Mouse (Mus musculus): ENCODE measurements around the gene Tgif1.

Gene Tgif1

DNA sequence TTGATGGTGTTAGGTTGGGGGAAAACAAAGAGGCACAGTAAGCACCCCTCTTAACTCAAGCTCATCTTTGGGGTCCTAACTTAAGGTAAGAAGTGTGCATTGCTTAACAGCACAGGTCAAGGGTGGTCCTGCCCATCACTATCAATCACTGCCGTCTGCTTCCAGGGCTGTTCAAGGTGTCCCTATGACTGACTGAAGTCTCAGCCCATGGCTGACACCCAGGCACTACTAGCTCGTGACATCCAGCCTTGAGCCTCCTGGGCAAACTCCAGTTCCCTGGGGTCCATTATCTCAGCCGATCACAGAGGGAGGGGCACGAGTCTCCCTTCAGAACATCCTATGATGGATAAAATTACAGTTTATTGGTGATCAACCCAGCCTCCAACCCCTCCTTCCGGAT is 12.7 kb upstream of the Tgif1 start:
- no peak for DNase-seq (ENCODE audit: low spot score in 2 of 2)

GRCm38 (mm10) chr17:70865060-70865604 is 11.8 kb upstream of the Tgif1 start:
- no peak for DNase-seq (ENCODE audit: low spot score in 2 of 2)

GRCm38 (mm10) chr17:70864645-70865044 is 11.3 kb upstream of the Tgif1 start:
- no peak for DNase-seq (ENCODE audit: low spot score in 2 of 2)

DNA sequence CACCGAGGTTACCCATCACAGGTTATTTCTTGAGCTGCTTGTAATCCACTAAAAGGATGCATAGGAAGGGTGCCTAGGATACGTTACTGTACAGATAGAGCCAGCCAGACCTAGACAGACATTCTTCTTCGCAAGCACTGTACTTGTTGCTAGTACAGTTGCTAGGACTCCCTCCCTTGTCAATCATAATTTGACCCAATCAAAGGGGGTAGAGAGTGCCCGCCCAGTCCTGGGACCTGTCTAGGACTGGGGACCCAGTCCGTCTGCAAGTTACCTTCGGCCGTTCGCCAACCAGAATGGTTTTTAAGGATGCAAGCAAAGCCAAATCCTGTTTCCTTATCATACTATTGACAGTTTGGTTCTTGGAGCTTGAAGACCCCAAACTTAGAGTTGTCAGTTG is 10.8 kb upstream of the Tgif1 start:
- DNase-seq (ENCODE audit: low spot score in 2 of 2) = no peak

- DNase-seq (ENCODE audit: low spot score in 2 of 2) = no peak
Observed at GRCm38 (mm10) chr17:70858814-70859213, 5.5 kb upstream of the Tgif1 start.

GRCm38 (mm10) chr17:70856871-70857415 is 3.6 kb upstream of the Tgif1 start:
- DNase-seq (ENCODE audit: low spot score in 2 of 2) = no peak

DNA sequence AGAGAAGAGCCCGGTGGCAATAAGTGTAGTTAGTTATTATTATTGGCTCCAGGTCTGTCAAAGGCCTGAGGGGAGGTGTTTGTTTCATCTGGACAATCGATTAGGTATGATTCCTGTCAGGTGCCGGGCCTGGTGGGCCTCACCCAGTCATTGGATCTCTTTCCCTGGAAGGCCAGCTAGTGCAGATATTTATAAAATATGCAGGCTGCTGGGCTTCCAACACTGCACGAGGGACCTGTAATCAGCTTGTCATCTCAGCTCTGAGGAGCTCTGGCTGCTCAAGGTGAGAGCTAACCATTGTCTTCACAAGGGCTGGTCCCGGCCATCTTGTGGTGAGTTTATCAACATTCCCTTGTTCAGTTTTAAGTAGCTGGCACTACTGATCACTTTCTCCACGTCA is 675 bp upstream of the Tgif1 start:
- DNase-seq (ENCODE audit: low spot score in 2 of 2) = no peak

GRCm38 (mm10) chr17:70852686-70853386 is 510 bp downstream of the Tgif1 start:
- peak; percentile 67 to 68 for DNase-seq (ENCODE audit: low spot score in 2 of 2)

GRCm38 (mm10) chr17:70852011-70852685 is 1.2 kb downstream of the Tgif1 start:
- DNase-seq (ENCODE audit: low spot score in 2 of 2) = peak in 1 of 2 experiments; percentile 27

DNA sequence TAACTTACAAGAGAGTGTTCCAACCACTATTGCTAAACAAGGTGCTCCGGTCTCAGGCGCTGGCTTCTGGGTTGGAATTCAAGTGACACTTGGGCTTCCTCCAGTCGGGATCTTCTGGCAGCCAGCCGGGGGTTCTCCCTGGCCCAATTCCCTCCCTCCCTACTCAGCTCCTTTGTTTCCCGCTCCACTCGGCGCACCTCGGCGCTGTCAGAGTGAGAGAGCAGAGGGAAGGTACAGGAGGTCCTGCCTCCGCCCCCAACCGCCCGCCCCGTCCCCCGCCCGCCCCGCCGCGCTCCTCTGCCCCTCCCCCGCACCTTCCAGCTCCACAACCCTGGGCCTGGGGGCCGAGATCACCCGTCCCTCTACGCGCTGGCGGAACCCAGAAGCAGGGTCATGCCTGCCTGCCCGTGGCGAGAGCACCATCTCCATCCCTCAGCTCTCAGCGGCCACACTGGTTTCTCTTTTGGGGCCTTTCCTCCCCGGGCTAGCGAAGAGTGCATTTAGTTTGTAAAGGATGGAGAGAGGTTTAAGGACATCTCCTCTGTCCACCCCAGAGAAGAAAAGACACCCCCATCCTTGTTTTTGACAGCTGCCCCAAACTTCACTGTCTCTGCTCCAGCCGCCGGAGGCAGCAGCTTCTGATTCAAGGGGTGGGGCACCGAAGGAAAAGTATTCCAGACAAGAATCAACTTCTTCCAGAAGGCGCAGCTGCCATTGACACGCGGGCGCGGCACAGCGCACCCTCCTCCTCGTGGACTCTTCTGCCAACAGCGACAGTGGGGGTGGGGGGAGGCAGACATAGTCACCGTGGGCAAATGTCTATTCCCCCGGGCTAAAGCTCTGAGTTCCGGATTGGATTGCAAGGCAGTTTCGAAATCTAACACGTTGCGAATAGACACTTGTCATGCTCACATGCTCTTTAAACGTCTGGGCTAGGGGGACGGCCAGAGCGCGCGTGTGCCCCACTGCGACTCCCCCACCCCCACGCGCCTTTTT is 2.1 kb downstream of the Tgif1 start:
- peak in 1 of 2 experiments; percentile 42 for DNase-seq (ENCODE audit: low spot score in 2 of 2)

DNA sequence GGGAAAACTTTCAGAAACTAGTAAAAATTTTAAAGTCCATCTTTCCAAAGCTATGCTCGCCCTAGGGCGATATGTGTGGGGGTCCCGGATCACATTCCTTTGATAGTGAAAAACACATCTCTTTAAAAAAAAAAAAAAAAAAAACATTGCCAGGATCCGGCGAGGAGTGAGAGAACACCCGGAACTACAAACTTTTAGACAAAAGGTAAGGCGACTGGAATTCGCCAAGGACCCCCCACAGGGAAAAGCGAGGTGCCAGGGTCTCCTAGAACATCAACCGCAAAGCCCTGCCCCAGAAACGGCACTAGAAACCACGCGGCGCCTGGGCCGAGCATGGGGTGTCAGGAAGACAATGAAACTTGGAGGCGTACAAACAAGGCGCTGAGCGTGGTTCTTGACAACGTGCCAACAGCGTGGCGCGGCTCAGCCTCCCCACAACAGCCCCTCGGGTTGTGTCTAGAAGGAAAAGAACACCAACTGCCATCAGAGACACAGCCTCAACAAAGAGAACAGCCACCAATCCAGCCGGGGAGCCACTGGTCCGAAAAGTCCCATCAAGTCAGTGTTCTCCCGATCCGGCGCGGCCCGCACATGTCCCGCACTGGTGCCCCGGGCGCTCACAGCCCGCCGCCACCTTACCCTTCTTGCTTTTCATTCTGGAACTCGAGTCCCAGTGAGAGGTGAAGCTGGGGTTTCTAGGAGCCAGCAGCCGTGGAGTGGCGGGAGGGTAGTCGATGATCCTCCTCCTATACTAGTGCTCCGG is 2.9 kb downstream of the Tgif1 start:
- DNase-seq (ENCODE audit: low spot score in 2 of 2) = peak in 1 of 2 experiments; percentile 47

DNA sequence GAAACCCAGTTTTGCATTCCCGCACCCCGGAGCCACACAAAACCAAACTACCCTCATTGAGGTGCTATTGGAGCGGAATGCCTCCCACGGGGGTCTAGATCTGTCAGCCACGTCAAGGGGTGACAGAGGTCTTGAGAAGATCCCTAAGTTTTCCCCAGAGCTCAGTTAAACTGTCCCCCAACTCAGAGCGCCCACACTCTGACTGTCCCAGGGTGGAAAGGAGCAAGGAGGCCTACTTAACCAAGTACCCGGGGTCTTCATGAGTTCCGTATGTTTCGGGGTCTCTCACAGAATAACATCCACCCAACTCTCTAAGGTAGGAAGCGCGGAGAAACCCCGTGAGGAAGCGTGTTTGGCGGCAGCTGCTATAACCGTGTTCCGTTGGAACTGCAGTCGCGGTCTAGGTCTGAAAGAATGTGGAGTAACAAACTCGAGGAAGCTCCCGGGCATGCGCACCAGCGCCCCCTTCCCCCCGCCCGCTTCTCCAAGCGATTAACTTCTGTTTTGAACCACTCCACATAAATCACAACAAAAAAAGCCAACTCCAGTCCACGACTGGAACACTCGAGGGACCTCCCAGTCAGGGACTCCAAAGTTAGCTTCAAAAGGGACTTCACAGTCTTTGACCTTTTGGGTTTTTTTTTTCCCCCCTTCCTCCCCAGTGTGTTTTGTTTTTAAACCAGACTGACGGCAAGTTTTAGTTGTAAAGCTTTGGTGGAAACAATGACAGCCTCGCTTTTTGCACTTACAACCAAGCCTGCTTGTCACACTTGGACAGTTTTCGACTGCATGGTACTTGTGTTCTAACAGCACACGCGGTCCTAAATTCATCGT is 3.7 kb downstream of the Tgif1 start:
- DNase-seq (ENCODE audit: low spot score in 2 of 2) = peak; percentile 72 to 73

DNA sequence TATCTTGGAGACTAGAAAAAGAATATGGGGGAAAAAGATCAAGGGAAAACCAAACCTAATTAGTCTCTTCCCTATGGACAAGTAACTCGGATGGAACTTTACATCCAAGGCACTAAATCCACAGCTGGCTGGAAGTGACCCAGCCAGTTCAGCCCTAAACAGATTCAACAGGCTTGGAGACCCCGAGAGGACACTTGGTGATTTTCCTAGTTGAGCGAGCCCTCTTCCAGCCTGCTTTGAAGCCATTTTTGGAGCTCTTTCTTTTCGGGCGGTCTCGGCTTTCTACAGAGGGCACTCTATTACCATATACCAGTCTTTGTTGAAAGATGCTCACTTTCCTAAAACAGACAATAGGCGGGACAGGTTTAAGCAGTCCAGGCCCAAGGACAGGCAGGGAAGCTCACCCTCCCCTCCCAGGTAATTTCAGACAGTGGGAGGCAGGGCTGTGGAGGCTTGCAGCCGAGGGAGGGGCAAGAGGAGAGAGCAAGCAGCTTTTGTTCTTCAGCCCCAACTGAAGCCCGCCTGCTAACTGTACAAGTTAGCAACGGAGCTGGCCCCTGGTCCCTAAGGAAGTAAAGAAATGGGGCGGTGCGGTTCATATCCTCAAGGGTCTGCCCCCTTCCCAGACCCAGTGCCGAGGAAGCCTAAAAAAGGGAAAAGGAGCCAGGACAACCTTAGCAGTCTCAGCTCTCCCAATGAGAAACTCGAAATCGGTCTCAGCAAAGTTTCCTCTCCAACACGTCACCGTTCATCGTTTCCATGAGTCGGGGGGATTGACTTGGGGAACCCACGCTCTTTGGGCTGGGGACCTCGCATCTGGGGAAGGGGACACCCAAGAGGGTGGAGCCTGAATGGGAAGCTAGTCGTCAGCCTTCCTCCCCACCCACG is 4.6 kb downstream of the Tgif1 start:
- DNase-seq (ENCODE audit: low spot score in 2 of 2) = no peak

DNA sequence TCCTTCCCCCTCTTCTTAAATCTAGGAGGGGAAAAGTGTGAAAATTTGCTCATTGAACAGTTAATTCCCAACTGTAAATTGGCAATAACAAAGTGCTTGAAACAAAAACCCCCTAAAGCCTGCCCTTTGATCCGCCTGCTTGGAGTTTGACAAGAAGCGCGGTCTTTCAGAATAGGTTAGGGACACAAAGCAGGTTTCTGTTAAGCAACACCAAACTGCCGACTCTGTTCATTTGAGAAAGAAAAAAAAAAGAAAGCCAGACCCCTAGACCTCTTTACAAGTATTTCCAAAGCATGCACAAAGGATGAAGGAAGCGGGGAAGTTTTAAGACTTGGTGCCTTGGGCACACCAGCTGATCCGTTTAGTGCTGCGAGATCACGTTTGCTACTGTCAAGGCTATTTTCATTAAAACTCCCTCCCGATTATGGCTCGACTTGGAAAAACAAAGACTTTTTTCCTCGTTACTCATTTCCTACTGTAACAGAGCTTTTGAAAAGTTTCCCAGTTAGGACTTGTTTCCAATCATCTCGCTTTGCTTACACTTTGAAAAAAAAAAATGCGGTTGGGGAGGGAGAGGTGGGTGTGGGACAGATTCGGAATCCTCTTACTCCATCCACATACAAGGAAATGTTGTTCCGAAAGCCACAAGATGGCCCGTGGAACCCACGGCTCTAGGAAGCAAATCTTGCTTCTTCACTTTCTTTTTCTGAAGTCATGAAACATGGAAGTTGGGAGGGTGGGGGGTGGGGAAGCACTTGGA is 5.4 kb downstream of the Tgif1 start:
- no peak for DNase-seq (ENCODE audit: low spot score in 2 of 2)

GRCm38 (mm10) chr17:70847086-70847485 is 6.3 kb downstream of the Tgif1 start:
- DNase-seq (ENCODE audit: low spot score in 2 of 2) = no peak

DNA sequence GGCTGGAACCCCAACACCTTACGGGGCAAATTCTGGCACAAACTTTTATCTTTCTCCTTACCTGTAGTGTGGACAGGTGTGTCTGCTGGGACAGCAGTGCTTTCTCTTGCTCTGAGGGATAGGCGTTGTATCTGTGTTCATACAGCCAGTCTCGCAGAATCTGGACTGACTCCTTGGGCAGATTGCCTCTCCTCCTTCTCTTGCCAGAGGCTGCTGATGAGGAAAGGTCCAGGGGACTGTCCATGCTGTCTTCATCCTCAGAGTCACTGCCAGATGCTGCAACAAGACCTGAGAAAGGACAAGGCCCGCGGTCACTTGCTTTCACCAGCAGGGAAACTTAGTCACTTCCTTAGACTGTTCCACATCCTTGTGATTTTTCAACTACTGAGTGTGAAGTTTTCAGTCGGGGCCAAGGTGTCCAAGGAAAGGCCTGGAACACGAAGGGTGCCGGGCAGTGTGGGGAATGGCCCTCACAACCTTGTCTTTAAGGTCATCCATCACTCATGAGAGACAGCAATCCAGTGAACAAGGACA is 7.2 kb downstream of the Tgif1 start:
- no peak for DNase-seq (ENCODE audit: low spot score in 2 of 2)

DNA sequence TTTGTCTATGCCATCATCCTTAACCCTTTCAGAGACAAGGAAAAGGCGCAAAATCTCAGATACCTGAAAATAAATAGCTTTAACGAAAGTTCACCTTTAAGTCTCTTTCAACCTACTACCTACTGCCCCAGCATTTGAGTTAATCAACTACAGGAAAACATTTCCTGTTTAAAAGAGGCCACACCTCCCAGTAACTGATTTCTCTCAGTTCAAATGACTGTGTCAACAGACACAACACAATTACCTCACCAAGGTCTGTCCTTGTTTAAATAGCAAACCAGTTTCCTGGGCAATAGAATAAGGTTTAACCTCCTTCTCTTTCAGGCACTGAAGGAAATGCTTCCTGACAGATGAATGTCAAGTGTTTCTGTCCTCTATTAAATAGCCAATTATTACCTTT is 7.8 kb downstream of the Tgif1 start:
- DNase-seq (ENCODE audit: low spot score in 2 of 2) = no peak

DNA sequence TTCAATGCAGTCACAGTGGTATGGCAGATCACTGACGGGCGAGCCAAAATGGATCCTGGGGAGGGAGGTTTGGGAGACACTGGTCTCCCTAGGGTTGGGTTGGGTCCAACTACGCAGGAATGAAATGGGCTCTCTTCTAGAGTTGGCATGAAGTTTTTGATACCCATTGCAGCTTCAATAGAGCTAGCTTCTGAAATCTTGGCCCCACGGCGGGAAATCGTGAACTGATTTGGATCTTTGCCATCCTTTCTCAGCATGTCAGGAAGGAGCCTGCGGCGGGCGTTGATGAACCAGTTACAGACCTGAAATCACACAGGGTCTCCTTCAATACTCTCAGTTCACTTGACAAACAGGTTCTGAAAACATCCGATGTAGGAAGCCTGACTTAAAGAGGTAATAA is 8.4 kb downstream of the Tgif1 start:
- peak in 1 of 2 experiments; percentile 32 for DNase-seq (ENCODE audit: low spot score in 2 of 2)

All from right cerebral cortex, postnatal 10 days (tissue).